Mouse (Mus musculus) frontal cortex, postnatal 36 days (tissue): ENCODE results near the gene Dlx4.

Experiments used
- DNase-seq, 2 experiments: peaks; one replicate each; pipeline ENCODE4 v3.0.0; 2022; ENCODE audit warnings: low spot score in 2 of 2

Dlx4 gene

GRCm38 (mm10) chr11:95142980-95143575 lies 3.0 kb downstream of the Dlx4 start:
- DNase-seq, result no peak

- no peak for DNase-seq
Observed at GRCm38 (mm10) chr11:95142258-95142657, 3.8 kb downstream of the Dlx4 start.

GRCm38 (mm10) chr11:95139871-95140270 lies 6.2 kb downstream of the Dlx4 start:
- DNase-seq, result no peak

DNA sequence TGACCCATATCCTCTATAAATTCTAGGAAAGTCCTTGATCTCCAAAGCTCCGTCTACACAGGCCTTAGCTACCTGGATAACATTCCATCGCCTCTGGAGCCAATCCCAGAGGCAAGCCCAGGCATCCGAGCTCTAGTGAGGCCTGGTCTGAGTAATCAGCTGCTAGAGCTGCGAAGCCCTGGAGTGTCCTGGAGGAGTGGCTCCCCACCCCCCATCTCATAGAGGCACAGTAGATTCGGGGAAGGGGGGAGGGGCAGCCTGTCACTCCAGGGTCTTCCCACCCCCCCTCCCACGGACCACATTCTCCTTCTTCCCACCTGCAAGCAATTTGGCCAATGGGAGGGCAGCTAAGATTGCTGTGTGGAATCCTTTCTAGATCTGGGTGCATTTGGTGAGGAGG lies 8.8 kb downstream of the Dlx4 start:
- no peak for DNase-seq

GRCm38 (mm10) chr11:95133321-95133720 lies 12.7 kb downstream of the Dlx4 start:
- no peak for DNase-seq

DNA sequence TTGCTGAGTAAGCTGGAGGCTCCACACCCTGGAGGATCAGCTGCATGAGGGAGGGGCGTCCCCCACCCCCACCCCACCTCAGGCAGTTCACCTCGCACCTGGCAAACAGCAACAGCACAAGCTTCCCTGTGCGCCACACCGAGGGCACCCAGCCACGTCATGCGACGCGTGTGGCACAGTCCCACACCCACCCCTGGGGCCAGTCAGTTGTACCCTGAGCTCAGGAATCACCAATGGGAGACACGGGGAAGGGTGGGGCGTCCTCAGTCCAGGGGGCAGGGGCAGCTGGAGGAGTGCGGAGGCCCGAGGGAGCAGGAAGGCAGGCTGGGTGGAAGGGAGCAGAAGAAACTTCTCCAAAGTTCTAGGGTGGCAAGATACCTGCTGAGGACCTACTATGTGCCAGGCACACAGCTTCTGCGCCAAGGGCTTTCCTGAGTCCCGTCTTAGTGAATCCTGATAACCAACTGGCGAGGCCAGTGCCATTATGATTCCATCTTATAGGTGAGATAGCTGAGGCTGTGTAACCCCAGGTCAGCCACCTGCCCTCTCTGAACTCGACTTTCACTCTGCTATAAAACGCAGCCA lies 15.3 kb downstream of the Dlx4 start:
- no peak for DNase-seq

DNA sequence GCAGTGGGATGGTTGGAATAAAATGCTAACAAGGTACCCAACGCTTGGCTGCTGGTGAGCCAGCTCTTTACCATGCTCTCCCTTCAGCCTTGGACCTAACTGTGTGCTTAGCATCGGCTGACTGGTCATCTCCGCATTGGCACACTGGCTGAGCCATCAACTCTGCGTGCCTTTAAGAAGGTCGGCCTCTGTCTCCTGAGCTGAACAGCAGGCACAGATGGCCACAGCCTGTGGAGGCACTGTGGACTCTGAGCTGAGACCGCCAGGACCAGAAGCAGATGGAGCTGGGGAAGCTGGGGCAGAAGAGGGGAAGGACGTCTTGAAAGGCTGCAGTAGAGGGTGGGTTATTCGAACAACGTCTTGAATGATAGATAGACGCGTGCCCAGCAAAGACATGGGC lies 17.7 kb downstream of the Dlx4 start:
- DNase-seq, result no peak

GRCm38 (mm10) chr11:95126272-95127245 lies 19.5 kb downstream of the Dlx4 start:
- DNase-seq, result no peak

- no peak for DNase-seq
Observed at GRCm38 (mm10) chr11:95125366-95125948, 20.6 kb downstream of the Dlx4 start.

DNA sequence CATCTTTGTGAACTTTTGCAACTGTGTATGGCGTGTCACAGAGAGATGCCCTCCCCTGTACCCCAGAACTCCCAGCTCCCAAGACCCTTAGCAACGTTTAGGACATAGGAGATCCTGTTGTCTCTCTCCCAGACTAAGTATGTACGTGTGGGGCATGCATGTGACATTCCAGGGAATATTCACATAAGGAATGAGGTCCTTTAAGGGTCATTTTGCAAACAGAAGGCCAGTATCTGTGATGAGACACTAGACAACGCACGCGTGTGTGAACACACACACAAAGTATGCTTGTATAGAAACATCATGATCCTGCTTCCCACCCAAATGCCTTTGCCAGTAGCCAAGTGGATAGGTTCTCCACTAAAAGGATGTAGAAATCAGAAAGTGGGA lies 24.0 kb downstream of the Dlx4 start:
- DNase-seq, result no peak

DNA sequence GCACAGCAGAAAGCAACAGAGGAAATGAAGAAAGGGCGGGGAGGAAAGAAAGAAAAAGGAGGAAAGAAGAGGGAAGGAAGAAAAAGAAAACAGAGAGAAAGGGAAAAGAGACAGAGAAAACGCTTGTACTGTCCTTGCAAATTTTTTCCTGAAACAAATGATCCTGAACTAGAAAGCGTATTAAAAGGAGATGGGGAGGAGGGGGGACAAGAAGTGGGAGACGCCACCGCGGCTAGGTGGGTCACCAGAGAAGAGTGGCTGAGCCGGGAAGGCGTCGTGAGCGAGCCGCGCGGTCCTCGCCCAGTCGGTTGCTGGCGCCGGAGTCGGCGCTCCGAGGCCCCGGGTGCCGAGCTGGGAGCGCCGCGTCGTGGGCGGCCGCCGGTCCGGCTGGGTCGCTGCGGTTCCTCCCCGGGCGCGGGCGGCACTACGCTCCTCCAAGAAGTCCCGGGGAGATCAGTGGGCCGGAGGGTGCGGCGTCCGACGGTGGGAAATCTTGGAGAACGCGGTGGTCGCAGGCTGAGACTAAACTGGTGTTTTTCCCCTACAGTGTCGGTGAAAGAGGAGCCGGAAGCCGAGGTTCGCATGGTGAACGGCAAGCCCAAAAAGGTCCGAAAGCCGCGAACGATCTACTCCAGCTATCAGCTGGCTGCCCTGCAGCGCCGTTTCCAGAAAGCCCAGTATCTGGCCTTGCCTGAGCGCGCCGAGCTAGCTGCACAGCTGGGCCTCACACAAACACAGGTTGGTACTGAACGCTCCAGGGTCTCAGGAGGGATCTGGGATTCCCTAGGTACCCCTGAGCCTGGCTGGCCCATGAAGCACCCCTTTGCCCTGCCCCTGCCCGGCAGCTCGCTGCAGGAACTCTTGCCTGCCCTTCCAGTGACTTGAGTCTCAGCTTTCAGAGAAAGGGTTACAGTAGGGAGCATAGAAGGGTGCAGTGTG lies 24.6 kb downstream of the Dlx4 start:
- DNase-seq, result no peak

GRCm38 (mm10) chr11:95120633-95121020 lies 25.4 kb downstream of the Dlx4 start:
- DNase-seq, result no peak

- no peak for DNase-seq
Observed at GRCm38 (mm10) chr11:95119990-95120632, 26.0 kb downstream of the Dlx4 start, which contains the start of gene Dlx3. Gene Dlx3 (plus strand): TSS chr11:95120119.

DNA sequence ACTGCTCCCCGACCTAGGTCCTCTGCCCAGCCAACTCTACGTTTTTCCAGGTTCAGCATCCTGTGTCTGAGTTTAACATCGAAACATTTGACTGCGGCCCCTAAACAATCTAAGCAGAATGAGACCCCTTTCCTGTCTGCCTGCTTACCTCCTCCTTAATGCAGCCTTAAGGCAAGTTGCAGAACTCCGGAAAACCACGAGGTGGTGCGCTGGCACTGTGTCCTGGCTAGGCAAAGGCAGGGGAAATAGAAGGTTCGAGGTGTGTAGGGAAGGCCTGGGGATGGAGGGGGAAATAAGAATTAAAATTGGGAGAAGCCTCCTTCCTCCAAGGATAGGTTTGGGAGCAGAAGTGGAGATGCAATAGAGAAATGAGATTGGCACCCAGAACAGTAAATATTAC lies 27.6 kb downstream of the Dlx4 start:
- peak; percentile 74 to 75 for DNase-seq

DNA sequence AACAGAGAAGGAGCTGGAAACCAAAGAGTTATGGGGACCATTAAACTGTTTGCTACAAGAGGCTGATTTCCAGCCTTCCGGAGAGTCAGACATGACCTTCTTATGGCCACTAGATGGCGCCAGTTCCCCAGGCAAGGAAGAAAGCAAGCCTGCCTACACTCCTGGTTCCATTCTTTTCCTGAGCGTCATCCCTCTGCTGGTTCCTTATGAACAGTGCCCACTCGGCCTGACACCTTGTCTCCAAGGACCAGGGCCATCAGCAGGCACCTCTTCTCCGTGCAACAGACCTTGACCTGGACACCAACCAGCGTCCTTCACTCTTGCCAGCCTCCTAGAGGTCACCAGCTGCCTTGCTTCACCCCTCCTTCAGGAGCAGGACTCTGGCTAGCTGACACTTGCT lies 29.0 kb downstream of the Dlx4 start:
- DNase-seq, result peak; percentile 58 to 84

GRCm38 (mm10) chr11:95110081-95110480 lies 36.0 kb downstream of the Dlx4 start:
- DNase-seq, result no peak

- DNase-seq, result no peak
Observed at GRCm38 (mm10) chr11:95109000-95109399, 37.1 kb downstream of the Dlx4 start.

DNA sequence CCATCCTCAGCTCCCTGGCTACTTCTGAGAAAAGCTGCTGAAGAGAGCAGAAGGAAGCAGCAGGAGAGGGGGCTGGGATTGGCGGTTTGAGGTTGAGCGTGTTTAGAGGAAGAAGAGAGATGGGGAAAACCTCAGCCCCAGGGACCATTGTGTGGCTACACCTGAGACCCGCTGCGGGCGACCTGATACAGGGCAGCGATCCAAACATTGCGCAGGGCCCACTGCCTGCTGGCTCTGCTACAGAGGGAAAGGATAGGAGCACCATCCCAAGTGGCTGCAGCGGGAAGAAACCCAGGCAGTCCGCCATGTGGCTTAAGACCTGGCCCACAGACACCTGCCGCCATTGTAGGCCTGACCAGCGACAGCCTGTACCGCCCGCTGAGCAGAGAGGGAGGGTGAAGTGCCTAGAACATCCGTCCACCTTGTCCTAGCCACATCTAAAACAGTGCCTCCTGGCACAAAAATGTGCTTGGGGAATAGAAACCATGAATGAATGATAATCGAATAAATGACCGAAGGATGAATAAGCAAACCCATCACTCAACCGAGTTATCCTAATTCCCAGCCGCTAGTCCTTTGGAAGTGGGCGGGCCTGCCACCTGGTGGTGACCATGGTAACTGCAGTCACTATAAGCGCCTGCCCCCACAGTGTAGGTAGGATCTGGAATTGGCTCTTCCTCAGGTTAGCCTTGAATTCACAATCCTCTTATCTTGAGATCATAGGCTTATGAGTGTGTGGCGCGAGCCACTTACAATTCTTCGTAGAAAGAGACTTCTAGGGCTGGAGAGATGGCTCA lies 39.4 kb downstream of the Dlx4 start:
- peak; percentile 74 to 79 for DNase-seq

GRCm38 (mm10) chr11:95105274-95105874 lies 40.7 kb downstream of the Dlx4 start:
- DNase-seq, result no peak
